Mouse (Mus musculus): ENCODE measurements around the gene Elp4. TPM values are rescaled to one million over a fixed set of nuclear protein-coding genes. Genes with fewer than 3 reads are reported as not detected.

The Elp4 gene
- total RNA-seq, 1 experiment from 2014 or later = 21.5 TPM

DNA sequence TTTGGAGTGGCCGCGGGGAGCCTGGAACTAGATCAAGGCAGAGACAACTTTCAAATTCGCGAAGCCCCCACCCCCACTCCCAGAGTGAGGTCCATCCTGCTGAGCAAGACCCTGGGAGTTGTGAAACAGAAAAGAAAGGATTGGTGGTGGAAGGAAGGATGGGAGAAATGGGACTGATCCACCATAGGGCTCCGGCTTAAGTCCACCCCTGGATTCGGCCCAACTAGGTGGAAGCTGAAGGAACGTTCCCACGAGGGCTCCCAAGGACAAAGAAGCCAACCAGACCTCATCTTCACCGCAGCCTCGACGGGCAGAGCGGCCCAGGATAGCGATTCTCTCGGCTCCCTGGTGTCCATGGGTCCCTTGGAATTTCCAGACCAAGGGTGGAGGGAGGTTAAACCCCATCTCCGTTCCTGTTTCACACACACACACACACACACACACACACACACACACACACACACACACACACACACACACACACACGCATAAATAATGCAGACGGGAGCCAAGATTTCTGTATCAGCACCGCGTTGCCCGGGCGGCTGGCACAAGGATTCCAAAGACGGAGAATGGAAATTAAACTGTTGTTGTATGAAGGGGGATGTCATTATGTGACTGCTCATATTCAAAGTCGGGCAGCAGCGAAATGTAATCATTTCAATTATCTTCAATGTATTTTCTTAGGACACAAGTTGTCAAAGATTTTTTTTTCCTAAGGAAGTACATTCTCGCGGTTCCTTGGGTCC, 243.3 kb downstream of the Elp4 start:
- no peak for ATAC-seq (replicated peaks; ENCODE audit: low read depth, poor library complexity, severe bottlenecking)

DNA sequence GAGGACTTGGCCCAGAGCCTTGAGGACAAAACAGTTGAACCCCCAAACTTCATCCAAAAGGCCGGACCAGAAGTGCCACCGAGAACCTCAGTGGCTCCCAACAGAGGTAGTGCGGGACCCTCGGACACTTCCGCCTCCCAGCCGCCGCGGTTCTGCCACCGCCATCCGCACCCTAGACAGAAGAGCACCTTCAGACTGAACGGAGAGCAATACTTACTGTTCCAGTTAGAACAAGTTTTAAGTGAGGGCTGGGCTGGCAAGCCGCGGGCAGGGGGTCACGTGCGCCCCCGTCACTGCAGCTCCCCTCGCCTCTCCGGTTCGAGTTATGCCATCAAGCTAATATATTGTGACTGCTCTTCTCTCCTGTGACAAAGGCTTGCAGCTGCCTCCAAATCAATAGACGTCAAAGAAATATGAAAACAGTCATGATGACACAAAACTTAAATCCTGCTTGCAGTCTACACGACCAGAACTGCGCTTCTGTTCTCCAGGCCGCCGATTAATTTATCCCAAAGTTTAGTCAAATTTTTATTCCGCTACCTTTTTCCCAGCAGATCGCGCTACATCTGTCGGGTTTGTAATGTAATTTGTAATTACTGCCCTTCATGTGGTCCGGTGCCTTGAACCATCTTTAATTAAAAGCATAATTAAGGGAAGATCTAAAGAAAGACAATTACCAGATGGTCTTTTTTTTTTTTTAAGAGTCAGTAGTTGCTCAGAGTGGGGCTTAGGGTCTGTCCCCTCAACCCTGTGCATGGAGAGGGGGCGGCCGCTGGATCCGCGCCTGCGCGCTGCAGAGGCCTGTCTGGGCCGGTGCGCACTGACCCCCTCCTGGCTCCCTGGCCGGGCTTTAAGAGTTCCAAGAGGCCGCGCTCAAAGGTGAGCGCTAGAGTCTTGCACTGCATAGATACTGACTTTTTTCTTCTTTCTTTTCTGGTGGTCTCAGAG, 244.2 kb downstream of the Elp4 start:
- 0 out of 2 replicates have a peak, but pooled peaks have one; percentile 23 for ATAC-seq (replicated peaks; ENCODE audit: low read depth, poor library complexity, severe bottlenecking)

DNA sequence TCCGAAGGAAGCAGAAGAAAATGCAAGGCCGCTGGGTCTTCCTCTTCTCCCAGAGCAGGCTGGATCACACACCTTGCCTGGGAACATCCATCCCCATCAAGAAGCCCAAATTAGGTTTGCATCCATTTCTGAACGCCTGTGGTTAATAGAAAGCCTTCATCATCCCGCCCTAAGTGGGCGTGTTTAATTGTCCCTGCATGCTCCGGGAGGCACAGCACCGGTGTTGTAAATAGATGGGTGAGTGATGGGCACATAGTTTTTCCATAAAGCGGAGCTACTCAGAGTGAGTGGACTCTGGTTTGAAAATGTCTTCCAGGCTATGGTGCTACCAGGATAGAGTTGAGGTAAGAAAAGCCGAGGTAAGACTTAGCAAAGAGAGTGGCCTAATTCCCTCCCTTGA, 245.0 kb downstream of the Elp4 start:
- ATAC-seq (replicated peaks; ENCODE audit: low read depth, poor library complexity, severe bottlenecking) = no peak

- ATAC-seq (replicated peaks; ENCODE audit: low read depth, poor library complexity, severe bottlenecking) = no peak
Observed at GRCm38 (mm10) chr2:105656456-105656855, 247.9 kb downstream of the Elp4 start.

Other genes starting within 250 kb of the Elp4 start
- not detected in 2 replicates for gene Pax6, start 235.7 kb downstream of the Elp4 start, total RNA-seq (2017)
- gene Immp1l, start 74 bp upstream of the Elp4 start, total RNA-seq (2017) = 50.8 and 50.9 TPM in 2 replicates
- 20.7 and 25.6 TPM in 2 replicates for gene Dnajc24, start 99.0 kb upstream of the Elp4 start, total RNA-seq (2017)